Mouse (Mus musculus): Measurements from ENCODE around the gene Dgki. TPM values are rescaled to one million over a fixed set of nuclear protein-coding genes. Genes with fewer than 3 reads are reported as not detected.

Dgki gene
- polyA plus RNA-seq, 1 experiment from 2014 or later: 0.85 TPM

GRCm38 (mm10) chr6:37284879-37285278 lies 15.1 kb downstream of the Dgki start:
- H3K9me3 ChIP-seq: no peaks in the 10 kb centered on the region
- WGBS: 91% methylated on average over 9 of the region's 9 CpGs
- no peaks in the 10 kb centered on the region for H3K36me3 ChIP-seq
- no peak for DNase-seq (ENCODE audit: low spot score)
- no peaks in the 10 kb centered on the region for H3K27me3 ChIP-seq (ENCODE audit: insufficient read depth, poor library complexity, severe bottlenecking)
- no peak overlapping the region for H3K4me3 ChIP-seq
- H3K4me1 ChIP-seq: peaks cover 29% of the 10 kb centered on the region
- H3K27ac ChIP-seq: no peak overlapping the region

GRCm38 (mm10) chr6:37283336-37283735 lies 16.6 kb downstream of the Dgki start:
- no peaks in the 10 kb centered on the region for H3K27me3 ChIP-seq (ENCODE audit: insufficient read depth, poor library complexity, severe bottlenecking)
- H3K4me1 ChIP-seq: peaks cover 26% of the 10 kb centered on the region
- H3K4me3 ChIP-seq: no peak overlapping the region
- DNase-seq (ENCODE audit: low spot score): no peak
- H3K36me3 ChIP-seq: no peaks in the 10 kb centered on the region
- 0 out of 2 replicates have a peak overlapping the region, but pooled peaks have one; percentile 57 for H3K27ac ChIP-seq
- no peaks in the 10 kb centered on the region for H3K9me3 ChIP-seq
- 48% methylated on average over 2 of the region's 2 CpGs for WGBS

GRCm38 (mm10) chr6:37282659-37283058 lies 17.3 kb downstream of the Dgki start:
- Histone ChIP-seq H3K9me3 (no peaks in the 10 kb centered on the region), H3K4me1 (peaks cover 26% of the 10 kb centered on the region), H3K27me3 (ENCODE audit: insufficient read depth, poor library complexity, severe bottlenecking) (no peaks in the 10 kb centered on the region), H3K27ac (peak overlapping the region; percentile 57; the same call in 1 of the 2 replicates), H3K4me3 (no peak overlapping the region), H3K36me3 (no peaks in the 10 kb centered on the region)
- WGBS: 14% methylated on average over 1 of the region's 1 CpGs
- no peak for DNase-seq (ENCODE audit: low spot score)

GRCm38 (mm10) chr6:37276834-37277715 lies 22.9 kb downstream of the Dgki start:
- H3K4me1 ChIP-seq: peaks cover 30% of the 10 kb centered on the region

GRCm38 (mm10) chr6:37276181-37276580 lies 23.8 kb downstream of the Dgki start:
- Histone ChIP-seq H3K27ac (no peak overlapping the region), H3K9me3 (no peaks in the 10 kb centered on the region), H3K4me3 (no peak overlapping the region), H3K27me3 (ENCODE audit: insufficient read depth, poor library complexity, severe bottlenecking) (no peaks in the 10 kb centered on the region), H3K4me1 (peaks cover 22% of the 10 kb centered on the region), H3K36me3 (no peaks in the 10 kb centered on the region)
- WGBS: 59% methylated on average over 5 of the region's 5 CpGs
- no peak for DNase-seq (ENCODE audit: low spot score)

More at GRCm38 (mm10) chr6:37276834-37277715, 22.9 kb downstream of the Dgki start:
- Histone ChIP-seq H3K27me3 (ENCODE audit: insufficient read depth, poor library complexity, severe bottlenecking) (no peaks in the 10 kb centered on the region), H3K27ac (peak overlapping the region; percentile 78), H3K4me3 (no peak overlapping the region), H3K9me3 (no peaks in the 10 kb centered on the region), H3K36me3 (no peaks in the 10 kb centered on the region)
- no peak for DNase-seq (ENCODE audit: low spot score)
- 28% methylated on average over 6 of the region's 6 CpGs for WGBS

GRCm38 (mm10) chr6:37270905-37271591 lies 28.9 kb downstream of the Dgki start:
- Histone ChIP-seq H3K4me1 (peaks cover 12% of the 10 kb centered on the region), H3K27me3 (ENCODE audit: insufficient read depth, poor library complexity, severe bottlenecking) (no peaks in the 10 kb centered on the region), H3K36me3 (no peaks in the 10 kb centered on the region), H3K4me3 (no peak overlapping the region), H3K9me3 (no peaks in the 10 kb centered on the region), H3K27ac (no peak overlapping the region)
- 59% methylated on average over 8 of the region's 8 CpGs for WGBS
- DNase-seq (ENCODE audit: low spot score): no peak

GRCm38 (mm10) chr6:37268589-37268988 lies 31.4 kb downstream of the Dgki start:
- 70% methylated on average over 6 of the region's 6 CpGs for WGBS

GRCm38 (mm10) chr6:37267952-37268351 lies 32.0 kb downstream of the Dgki start:
- Histone ChIP-seq H3K4me1 (peaks cover 5% of the 10 kb centered on the region; the same call in 1 of the 2 replicates), H3K9me3 (no peaks in the 10 kb centered on the region), H3K4me3 (no peak overlapping the region), H3K36me3 (no peaks in the 10 kb centered on the region), H3K27ac (no peak overlapping the region), H3K27me3 (ENCODE audit: insufficient read depth, poor library complexity, severe bottlenecking) (no peaks in the 10 kb centered on the region)
- no peak for DNase-seq (ENCODE audit: low spot score)
- WGBS: 83% methylated on average over 4 of the region's 4 CpGs

More at GRCm38 (mm10) chr6:37268589-37268988, 31.4 kb downstream of the Dgki start:
- H3K4me3 ChIP-seq: no peak overlapping the region
- peaks cover 5% of the 10 kb centered on the region; the same call in 1 of the 2 replicates for H3K4me1 ChIP-seq
- H3K36me3 ChIP-seq: no peaks in the 10 kb centered on the region
- no peak for DNase-seq (ENCODE audit: low spot score)
- H3K27ac ChIP-seq: no peak overlapping the region
- no peaks in the 10 kb centered on the region for H3K9me3 ChIP-seq
- no peaks in the 10 kb centered on the region for H3K27me3 ChIP-seq (ENCODE audit: insufficient read depth, poor library complexity, severe bottlenecking)

GRCm38 (mm10) chr6:37262486-37262885 lies 37.5 kb downstream of the Dgki start:
- no peaks in the 10 kb centered on the region for H3K36me3 ChIP-seq
- 74% methylated on average over 7 of the region's 7 CpGs for WGBS
- H3K27me3 ChIP-seq (ENCODE audit: insufficient read depth, poor library complexity, severe bottlenecking): no peaks in the 10 kb centered on the region
- DNase-seq (ENCODE audit: low spot score): no peak
- H3K9me3 ChIP-seq: no peaks in the 10 kb centered on the region
- H3K27ac ChIP-seq: no peak overlapping the region
- peaks cover 19% of the 10 kb centered on the region for H3K4me1 ChIP-seq
- no peak overlapping the region for H3K4me3 ChIP-seq

GRCm38 (mm10) chr6:37261236-37261852 lies 38.6 kb downstream of the Dgki start:
- 58% methylated on average over 10 of the region's 10 CpGs for WGBS
- no peak for DNase-seq (ENCODE audit: low spot score)
- no peak overlapping the region for H3K4me3 ChIP-seq
- H3K4me1 ChIP-seq: peaks cover 19% of the 10 kb centered on the region
- H3K27ac ChIP-seq: peak overlapping the region; percentile 56; the same call in 1 of the 2 replicates
- H3K9me3 ChIP-seq: no peaks in the 10 kb centered on the region
- no peaks in the 10 kb centered on the region for H3K36me3 ChIP-seq
- H3K27me3 ChIP-seq (ENCODE audit: insufficient read depth, poor library complexity, severe bottlenecking): no peaks in the 10 kb centered on the region

GRCm38 (mm10) chr6:37258662-37259061 lies 41.3 kb downstream of the Dgki start:
- peaks cover 27% of the 10 kb centered on the region for H3K4me1 ChIP-seq
- 81% methylated on average over 7 of the region's 7 CpGs for WGBS
- H3K27me3 ChIP-seq (ENCODE audit: insufficient read depth, poor library complexity, severe bottlenecking): no peaks in the 10 kb centered on the region
- H3K27ac ChIP-seq: no peak overlapping the region
- no peaks in the 10 kb centered on the region for H3K9me3 ChIP-seq
- H3K4me3 ChIP-seq: no peak overlapping the region
- DNase-seq (ENCODE audit: low spot score): no peak
- no peaks in the 10 kb centered on the region for H3K36me3 ChIP-seq

- Histone ChIP-seq H3K9me3 (no peaks in the 10 kb centered on the region), H3K4me1 (peaks cover 8% of the 10 kb centered on the region), H3K27ac (peak overlapping the region; percentile 42; the same call in 1 of the 2 replicates), H3K4me3 (no peak overlapping the region), H3K27me3 (ENCODE audit: insufficient read depth, poor library complexity, severe bottlenecking) (no peaks in the 10 kb centered on the region), H3K36me3 (no peaks in the 10 kb centered on the region)
- 49% methylated on average over 8 of the region's 8 CpGs for WGBS
- DNase-seq (ENCODE audit: low spot score): no peak
Observed at GRCm38 (mm10) chr6:37254144-37254543, 45.8 kb downstream of the Dgki start.

GRCm38 (mm10) chr6:37252536-37252935 lies 47.4 kb downstream of the Dgki start:
- H3K4me3 ChIP-seq: no peak overlapping the region
- H3K36me3 ChIP-seq: no peaks in the 10 kb centered on the region
- H3K27ac ChIP-seq: no peak overlapping the region
- peaks cover 8% of the 10 kb centered on the region for H3K4me1 ChIP-seq
- H3K27me3 ChIP-seq (ENCODE audit: insufficient read depth, poor library complexity, severe bottlenecking): no peaks in the 10 kb centered on the region
- 94% methylated on average over 4 of the region's 4 CpGs for WGBS
- DNase-seq (ENCODE audit: low spot score): no peak
- H3K9me3 ChIP-seq: no peaks in the 10 kb centered on the region
